In genomic region chr15:62053420-62054239, GRCm38 (mm10) we compare ENCODE assay signal across 15 mouse cellular contexts.
DNase-seq lines count a peak whose midpoint lies in the region; ATAC-seq and TF ChIP-seq lines count a peak whose summit lies in the region.
"Had no signal": no experiment of that assay in that cellular context is flagged by ENCODE, and none has a peak within 500 bp of the region (broad histone marks: within the 10 kb centered on the region; RNA-seq: fewer than 3 reads in every experiment).

No protein-coding gene starts in this region.

- DNase-seq in heart, adult 18-20 months = no peak
- peak; percentile 60 for DNase-seq in lung, embryonic 14.5 days
- DNase-seq in lung, postnatal 36 days = no peak
- DNase-seq in thymus, postnatal 0 days (ENCODE audit: low spot score) = no peak
- no peak for DNase-seq in thymus, postnatal 25 days
- DNase-seq: adrenal gland, postnatal 14 days; cerebellum, adult 18-20 months; gastrocnemius, postnatal 10 days; kidney, adult 9 months; right cerebral cortex, postnatal 25 days had no signal

- H3K4me2 ChIP-seq in heart, embryonic 15.5 days = no peak overlapping the region
- no peak overlapping the region for H3K4me2 ChIP-seq in lung, embryonic 14.5 days
- no peak overlapping the region for H3K4me2 ChIP-seq in embryonic facial prominence, embryonic 12.5 days (replicated peaks)
- no peak overlapping the region for H3K4me2 ChIP-seq in liver, embryonic 12.5 days

- no peaks in the 10 kb centered on the region for H3K36me3 ChIP-seq in heart, embryonic 15.5 days
- H3K36me3 ChIP-seq in lung, embryonic 14.5 days (ENCODE audit: insufficient read depth) = no peaks in the 10 kb centered on the region
- no peaks in the 10 kb centered on the region for H3K36me3 ChIP-seq in embryonic facial prominence, embryonic 12.5 days
- H3K36me3 ChIP-seq in liver, embryonic 12.5 days = peaks cover 33% of the 10 kb centered on the region

- no peak; the same call in 1 of the 2 replicates for ATAC-seq in heart, embryonic 15.5 days (replicated peaks; ENCODE audit: insufficient number of reproducible peaks, insufficient read depth, low FRiP score, low read depth)
- ATAC-seq in lung, embryonic 14.5 days (ENCODE audit: insufficient read depth) = peak; percentile 53
- ATAC-seq in embryonic facial prominence, embryonic 12.5 days (ENCODE audit: insufficient number of reproducible peaks, insufficient read depth, low FRiP score, low TSS enrichment) = peak; percentile 53; the same call in 1 of the 2 replicates
- no peak for ATAC-seq in liver, embryonic 12.5 days
- ATAC-seq: Patski had no signal

- no peaks in the 10 kb centered on the region for H3K27me3 ChIP-seq in heart, embryonic 15.5 days
- H3K27me3 ChIP-seq in lung, embryonic 14.5 days (ENCODE audit: insufficient read depth, low read length) = no peaks in the 10 kb centered on the region
- no peaks in the 10 kb centered on the region for H3K27me3 ChIP-seq in embryonic facial prominence, embryonic 12.5 days
- no peaks in the 10 kb centered on the region for H3K27me3 ChIP-seq in liver, embryonic 12.5 days (replicated peaks)
- H3K27me3 ChIP-seq: Patski had no signal

- H3K9me3 ChIP-seq in heart, embryonic 15.5 days (replicated peaks) = no peaks in the 10 kb centered on the region
- H3K9me3 ChIP-seq in lung, embryonic 14.5 days (ENCODE audit: low read depth, low read length) = 0 out of 2 replicates have a peak, but pooled peaks cover 4% of the 10 kb centered on the region
- no peaks in the 10 kb centered on the region for H3K9me3 ChIP-seq in embryonic facial prominence, embryonic 12.5 days
- no peaks in the 10 kb centered on the region for H3K9me3 ChIP-seq in liver, embryonic 12.5 days (replicated peaks)

- no peak overlapping the region for H3K9ac ChIP-seq in heart, embryonic 15.5 days
- H3K9ac ChIP-seq in lung, embryonic 14.5 days = no peak overlapping the region
- H3K9ac ChIP-seq in embryonic facial prominence, embryonic 12.5 days = no peak overlapping the region
- H3K9ac ChIP-seq in liver, embryonic 12.5 days = no peak overlapping the region

- TF ChIP-seq CTCF in lung, embryonic 14.5 days (IDR thresholded peaks at IDR 0.05; ENCODE audit: low read depth) = no peak

- 60% methylated on average over 8 of the region's 8 CpGs for WGBS in heart, embryonic 15.5 days
- WGBS in lung, embryonic 14.5 days = 47% methylated on average over 8 of the region's 8 CpGs
- 62% methylated on average over 8 of the region's 8 CpGs for WGBS in embryonic facial prominence, embryonic 12.5 days
- WGBS in liver, embryonic 12.5 days (ENCODE audit: insufficient replicate concordance) = 72% methylated on average over 8 of the region's 8 CpGs

- no peaks in the 10 kb centered on the region; the same call in 1 of the 2 replicates for H3K4me1 ChIP-seq in heart, embryonic 15.5 days (replicated peaks)
- H3K4me1 ChIP-seq in lung, embryonic 14.5 days (ENCODE audit: insufficient read depth) = peaks cover 13% of the 10 kb centered on the region
- peaks cover 11% of the 10 kb centered on the region for H3K4me1 ChIP-seq in embryonic facial prominence, embryonic 12.5 days
- H3K4me1 ChIP-seq in liver, embryonic 12.5 days = peaks cover 43% of the 10 kb centered on the region

- no peak overlapping the region for H3K4me3 ChIP-seq in heart, embryonic 15.5 days
- H3K4me3 ChIP-seq in lung, embryonic 14.5 days (ENCODE audit: low read depth, low read length) = no peak overlapping the region
- H3K4me3 ChIP-seq in embryonic facial prominence, embryonic 12.5 days = no peak overlapping the region
- H3K4me3 ChIP-seq in liver, embryonic 12.5 days = no peak overlapping the region
- H3K4me3 ChIP-seq: erythroblast, embryonic 14.5 days had no signal

- peak overlapping the region; percentile 47; the same call in 1 of the 2 replicates for H3K27ac ChIP-seq in heart, embryonic 15.5 days
- peak overlapping the region; percentile 37 for H3K27ac ChIP-seq in lung, embryonic 14.5 days (ENCODE audit: low read depth)
- no peak overlapping the region for H3K27ac ChIP-seq in embryonic facial prominence, embryonic 12.5 days
- H3K27ac ChIP-seq in liver, embryonic 12.5 days = peak overlapping the region; percentile 20; the same call in 1 of the 2 replicates

Comparison
In these comparisons a context has a peak if more than half of its experiments do, and no peak if none do; other contexts are left out.
1. ATAC-seq: peak in lung, embryonic 14.5 days (single experiment) and embryonic facial prominence, embryonic 12.5 days (single experiment); none in heart, embryonic 15.5 days (single experiment) and liver, embryonic 12.5 days (single experiment).